In genomic region chr9:44487441-44487840, GRCm38 (mm10) we compare ENCODE assay signal across 9 mouse cellular contexts. TPM values are rescaled to one million over a fixed set of nuclear protein-coding genes. Genes with fewer than 3 reads are reported as not detected.
DNase-seq lines count a peak whose midpoint lies in the region; TF ChIP-seq lines count a peak whose summit lies in the region.
"Had no signal": no experiment of that assay in that cellular context is flagged by ENCODE, and none has a peak within 500 bp of the region (broad histone marks: within the 10 kb centered on the region; RNA-seq: fewer than 3 reads in every experiment).

No protein-coding gene starts in this region.

- TF ChIP-seq CTCF in cerebellum, adult 2 months (IDR thresholded peaks at IDR 0.05; ENCODE audit: borderline replicate concordance, insufficient read depth, low read depth, low read length), result no peak
- no peak for TF ChIP-seq CTCF in kidney, adult 2 months (conservative IDR thresholded peaks at IDR 0.05; ENCODE audit: insufficient read depth, insufficient read length, low read depth, low read length)
- no peak for TF ChIP-seq CTCF in lung, adult 2 months (IDR thresholded peaks at IDR 0.05; ENCODE audit: insufficient read depth, low read length)

- H3K4me1 ChIP-seq in cerebellum, adult 2 months (ENCODE audit: control insufficient read depth, insufficient read depth, low read length), result peaks cover 67% of the 10 kb centered on the region
- H3K4me1 ChIP-seq in kidney, adult 2 months (ENCODE audit: control insufficient read depth, insufficient read depth, low read length), result peaks cover 67% of the 10 kb centered on the region
- peaks cover 53% of the 10 kb centered on the region for H3K4me1 ChIP-seq in lung, adult 2 months (ENCODE audit: control insufficient read depth, insufficient read depth, low read length)

- H3K27ac ChIP-seq in cerebellum, adult 2 months (ENCODE audit: insufficient read depth, low read length), result 0 out of 2 replicates have a peak overlapping the region, but pooled peaks have one; percentile 25
- H3K27ac ChIP-seq in kidney, adult 2 months (ENCODE audit: insufficient read depth, low read depth, low read length), result peak overlapping the region; percentile 92

- TF ChIP-seq POLR2A in cerebellum, adult 2 months (IDR thresholded peaks at IDR 0.05; ENCODE audit: borderline replicate concordance, insufficient read depth, low read length), result no peak
- TF ChIP-seq POLR2A in kidney, adult 2 months (IDR thresholded peaks at IDR 0.05; ENCODE audit: low read depth, low read length), result no peak
- TF ChIP-seq POLR2A in lung, adult 2 months (IDR thresholded peaks at IDR 0.05; ENCODE audit: borderline replicate concordance, extremely low read depth, low read depth, low read length), result 0 out of 2 replicates have a peak, but pooled peaks have one; percentile 23

- H3K4me3 ChIP-seq in cerebellum, adult 2 months (replicated peaks; ENCODE audit: insufficient read depth, low read depth, low read length), result peak overlapping the region; percentile 6
- H3K4me3 ChIP-seq in kidney, adult 2 months (ENCODE audit: insufficient read depth, low read depth, low read length), result peak overlapping the region; percentile 52; the same call in 1 of the 2 replicates
- H3K4me3 ChIP-seq in lung, adult 2 months (replicated peaks; ENCODE audit: extremely low read depth, low read depth, low read length), result peak overlapping the region; percentile 25

- 9% methylated on average over 7 of the region's 7 CpGs for WGBS in cerebellum, adult 2 months
- WGBS in kidney, adult 2 months, result 5% methylated on average over 7 of the region's 7 CpGs
- WGBS in lung, adult 2 months, result 8% methylated on average over 7 of the region's 7 CpGs

- DNase-seq in cerebellum, adult 2 months, result peak; percentile 51 to 53
- DNase-seq in cerebellum, postnatal 4 days (ENCODE audit: low spot score in 2 of 2), result no peak
- peak; percentile 47 to 55 for DNase-seq in cerebellum, postnatal 25 days
- DNase-seq in heart, adult 9 months (ENCODE audit: low spot score in 2 of 2), result peak; percentile 91
- peak; percentile 95 for DNase-seq in kidney, adult 2 months
- DNase-seq in lung, adult 2 months, result peak; percentile 86
- peak; percentile 87 for DNase-seq in ovary, postnatal 36 days (ENCODE audit: low spot score)
- no peak for DNase-seq in layer of hippocampus, adult 9-11 months

- H3K27me3 ChIP-seq in cerebellum, adult 2 months (ENCODE audit: control insufficient read depth, insufficient read depth, low read length), result no peaks in the 10 kb centered on the region
- no peaks in the 10 kb centered on the region for H3K27me3 ChIP-seq in kidney, adult 2 months (replicated peaks; ENCODE audit: control insufficient read depth, insufficient read depth, low read length)

- no peaks in the 10 kb centered on the region for H3K36me3 ChIP-seq in kidney, adult 2 months (ENCODE audit: control insufficient read depth, insufficient read depth, low read length)

RNA-seq across cellular contexts. Expression of gene Bcl9l, which starts 4.8 kb away (rescaled TPM):
- polyA plus RNA-seq in cerebellum, adult 2 months (2012; rRNA removed), result 22.0 and 22.3 TPM in 2 replicates
- 23.1 and 25.1 TPM in 2 replicates for polyA plus RNA-seq in kidney, adult 2 months (2012; rRNA removed)
- polyA plus RNA-seq in lung, adult 2 months (2012; rRNA removed), result 69.0 and 70.7 TPM in 2 replicates

RNA-seq across cellular contexts. Expression of gene Upk2, which starts 32.7 kb away (rescaled TPM):
- 0.13 TPM in 1 of 2 replicates, not detected in the other for polyA plus RNA-seq in cerebellum, adult 2 months (2012; rRNA removed)
- polyA plus RNA-seq in kidney, adult 2 months (2012; rRNA removed), result 9.0 and 11.6 TPM in 2 replicates
- polyA plus RNA-seq in lung, adult 2 months (2012; rRNA removed), result 4.0 and 4.4 TPM in 2 replicates
- polyA plus RNA-seq: cortical plate, adult 2 months had no signal

RNA-seq across cellular contexts. Expression of gene Foxr1, which starts 46.5 kb away (rescaled TPM):
- polyA plus RNA-seq in cerebellum, adult 2 months (2012; rRNA removed), result not detected in 2 replicates
- polyA plus RNA-seq in kidney, adult 2 months (2012; rRNA removed), result not detected in 2 replicates
- polyA plus RNA-seq in lung, adult 2 months (2012; rRNA removed), result 0.16 TPM in 1 of 2 replicates, not detected in the other

Comparison
In these comparisons a context has a peak if more than half of its experiments do, and no peak if none do; other contexts are left out.
1. DNase-seq: peak in cerebellum, adult 2 months (2 of 2), cerebellum, postnatal 25 days (2 of 2), heart, adult 9 months (2 of 2), kidney, adult 2 months (single experiment), lung, adult 2 months (single experiment) and ovary, postnatal 36 days (single experiment); none in cerebellum, postnatal 4 days (0 of 2) and layer of hippocampus, adult 9-11 months (single experiment).
2. Peak in every context shown above with its lines, with median percentiles within 50 percentile points of each other: H3K4me3 ChIP-seq.